Mouse (Mus musculus) kidney, postnatal 0 days (tissue): ENCODE measurements around the gene Dock2. TPM values are rescaled to one million over a fixed set of nuclear protein-coding genes. Genes with fewer than 3 reads are reported as not detected.

Experiments used
- ATAC-seq: fragments of 200-750 bp; cut with Nextera tagmentation; replicated peaks from 2 replicates; pipeline ENCODE4 v1.8.0; 2017; ENCODE audit warnings: low read depth, moderate number of reproducible peaks, moderate TSS enrichment, moderate library complexity; ENCODE audit not compliant: low FRiP score
- DNase-seq: peaks from one replicate; pipeline ENCODE4 v3.0.0-alpha.2; 2016; ENCODE audit warnings: low spot score
- H3K27ac ChIP-seq: fragments of 300-500 bp; sonication (generic); 2 replicates; pipeline ENCODE4 v1.5.1; 2014; ENCODE audit warnings: mild to moderate bottlenecking
- H3K27me3 ChIP-seq: fragments of 300-500 bp; sonication (generic); 2 replicates; pipeline ENCODE4 v1.6.1; 2014; ENCODE audit warnings: low read length, mixed read lengths; ENCODE audit not compliant: insufficient read depth
- H3K36me3 ChIP-seq: fragments of 300-500 bp; sonication (generic); 2 replicates; pipeline ENCODE4 v1.6.1; 2014; ENCODE audit warnings: low read length, mixed read lengths; ENCODE audit not compliant: insufficient read depth
- H3K4me1 ChIP-seq: fragments of 300-500 bp; sonication (generic); replicated peaks from 2 replicates; pipeline ENCODE4 v1.6.1; 2014; ENCODE audit warnings: antibody characterized with exemption, low read length, mixed read lengths; ENCODE audit not compliant: insufficient read depth
- H3K4me2 ChIP-seq: fragments of 300-500 bp; sonication (generic); 2 replicates; pipeline ENCODE4 v1.6.1; 2014; ENCODE audit warnings: mild to moderate bottlenecking, low read length, moderate library complexity, mixed read lengths
- H3K4me3 ChIP-seq: fragments of 300-500 bp; sonication (generic); replicated peaks from 2 replicates; pipeline ENCODE4 v1.5.1; 2014; ENCODE audit warnings: low read depth, low read length
- H3K9ac ChIP-seq: fragments of 300-500 bp; sonication (generic); 2 replicates; pipeline ENCODE4 v1.6.1; 2014; ENCODE audit warnings: low read depth, low read length
- H3K9me3 ChIP-seq: fragments of 300-500 bp; sonication (generic); replicated peaks from 2 replicates; pipeline ENCODE4 v1.6.1; 2016; ENCODE audit warnings: low read length, inconsistent platforms, mixed read lengths
- CTCF ChIP-seq: IDR thresholded peaks from 2 replicates; pipeline ENCODE4 v1.5.1; 2016; ENCODE audit warnings: antibody characterized with exemption, low read depth, mild to moderate bottlenecking, moderate library complexity
- WGBS: fragments of 180-500 bp; shearing (Covaris S2); extraction: QIAGEN DNeasy Blood & Tissue Kit; methylation state at CpG from one replicate; pipeline ENCODE4 v1.1.7; 2014; 5-methylcytosine and 5-hydroxymethylcytosine counted together
- polyA plus RNA-seq: library from polyadenylated mRNA; unstranded; fragments of >200 nt; fragmentation: Nextera tagmentation; extraction: Ambion mirVana; gene quantifications from 2 replicates; pipeline ENCODE4 v1.2.1, GENCODE M21; 2015

The Dock2 gene
- polyA plus RNA-seq, 1 experiment from 2014 or later: 1.1 TPM

GRCm38 (mm10) chr11:34315383-34315782 lies 468.3 kb downstream of the Dock2 start:
- ATAC-seq (no peak), DNase-seq (no peak)
- no peak overlapping the region for H3K9ac ChIP-seq
- H3K4me1 ChIP-seq: no peaks in the 10 kb centered on the region
- no peak overlapping the region for H3K27ac ChIP-seq
- WGBS: 16% methylated on average over 5 of the region's 5 CpGs
- no peak overlapping the region for H3K4me3 ChIP-seq
- no peaks in the 10 kb centered on the region for H3K36me3 ChIP-seq
- H3K9me3 ChIP-seq: no peaks in the 10 kb centered on the region
- TF ChIP-seq CTCF: no peak
- H3K4me2 ChIP-seq: 0 out of 2 replicates have a peak overlapping the region, but pooled peaks have one; percentile 55
- H3K27me3 ChIP-seq: no peaks in the 10 kb centered on the region

- DNase-seq (peak; percentile 86), ATAC-seq (no peak)
- no peaks in the 10 kb centered on the region for H3K9me3 ChIP-seq
- H3K4me2 ChIP-seq: peak within 1 kb of the TSS; percentile 55
- no peaks in the 10 kb centered on the region for H3K4me1 ChIP-seq
- no peak within 1 kb of the TSS for H3K27ac ChIP-seq
- no peaks in the 10 kb centered on the region for H3K27me3 ChIP-seq
- peak; percentile 76 for TF ChIP-seq CTCF
- WGBS: 2% methylated on average over 13 of the region's 13 CpGs
- no peaks in the 10 kb centered on the region for H3K36me3 ChIP-seq
- H3K9ac ChIP-seq: no peak within 1 kb of the TSS
- peak within 1 kb of the TSS; percentile 18; the same call in 1 of the 2 replicates for H3K4me3 ChIP-seq
Observed at GRCm38 (mm10) chr11:34314534-34315379, 468.9 kb downstream of the Dock2 start, which contains the start of gene Fam196b. TSS of gene Fam196b (plus strand) at chr11:34314822.

GRCm38 (mm10) chr11:34312208-34312607 lies 471.5 kb downstream of the Dock2 start:
- Histone ChIP-seq H3K9ac (no peak overlapping the region), H3K9me3 (no peaks in the 10 kb centered on the region), H3K4me3 (no peak overlapping the region), H3K27me3 (no peaks in the 10 kb centered on the region), H3K4me1 (no peaks in the 10 kb centered on the region), H3K27ac (no peak overlapping the region), H3K4me2 (no peak overlapping the region), H3K36me3 (no peaks in the 10 kb centered on the region)
- TF ChIP-seq CTCF: no peak
- DNase-seq (no peak), ATAC-seq (no peak)
- 68% methylated on average over 7 of the region's 7 CpGs for WGBS

- H3K4me1 ChIP-seq: no peaks in the 10 kb centered on the region
- no peaks in the 10 kb centered on the region for H3K36me3 ChIP-seq
- no peak for ATAC-seq
- no peak overlapping the region for H3K4me2 ChIP-seq
- H3K27me3 ChIP-seq: no peaks in the 10 kb centered on the region
- no peak overlapping the region for H3K4me3 ChIP-seq
- WGBS: 49% methylated on average over 5 of the region's 5 CpGs
- no peak overlapping the region for H3K9ac ChIP-seq
- no peak for DNase-seq
- no peak for TF ChIP-seq CTCF
- H3K9me3 ChIP-seq: no peaks in the 10 kb centered on the region
- H3K27ac ChIP-seq: no peak overlapping the region
Observed at GRCm38 (mm10) chr11:34311717-34312116, 472.0 kb downstream of the Dock2 start.

- WGBS: 72% methylated on average over 2 of the region's 2 CpGs
- ATAC-seq (no peak), DNase-seq (no peak)
- Histone ChIP-seq H3K9ac (no peak overlapping the region), H3K4me2 (no peak overlapping the region), H3K9me3 (no peaks in the 10 kb centered on the region), H3K4me1 (no peaks in the 10 kb centered on the region), H3K27ac (no peak overlapping the region), H3K4me3 (no peak overlapping the region), H3K27me3 (no peaks in the 10 kb centered on the region), H3K36me3 (no peaks in the 10 kb centered on the region)
- no peak for TF ChIP-seq CTCF
Observed at GRCm38 (mm10) chr11:34309360-34309759, 474.3 kb downstream of the Dock2 start.

- H3K9me3 ChIP-seq: no peaks in the 10 kb centered on the region
- no peak overlapping the region for H3K4me3 ChIP-seq
- H3K4me2 ChIP-seq: no peak overlapping the region
- no peak overlapping the region for H3K9ac ChIP-seq
- no peak for TF ChIP-seq CTCF
- WGBS: 64% methylated on average over 3 of the region's 3 CpGs
- H3K27me3 ChIP-seq: no peaks in the 10 kb centered on the region
- H3K27ac ChIP-seq: no peak overlapping the region
- H3K4me1 ChIP-seq: no peaks in the 10 kb centered on the region
- ATAC-seq: no peak
- no peak for DNase-seq
- H3K36me3 ChIP-seq: no peaks in the 10 kb centered on the region
Observed at GRCm38 (mm10) chr11:34308731-34309130, 475.0 kb downstream of the Dock2 start.
